Mouse (Mus musculus): ENCODE data around the gene Aldh18a1.

DNA sequence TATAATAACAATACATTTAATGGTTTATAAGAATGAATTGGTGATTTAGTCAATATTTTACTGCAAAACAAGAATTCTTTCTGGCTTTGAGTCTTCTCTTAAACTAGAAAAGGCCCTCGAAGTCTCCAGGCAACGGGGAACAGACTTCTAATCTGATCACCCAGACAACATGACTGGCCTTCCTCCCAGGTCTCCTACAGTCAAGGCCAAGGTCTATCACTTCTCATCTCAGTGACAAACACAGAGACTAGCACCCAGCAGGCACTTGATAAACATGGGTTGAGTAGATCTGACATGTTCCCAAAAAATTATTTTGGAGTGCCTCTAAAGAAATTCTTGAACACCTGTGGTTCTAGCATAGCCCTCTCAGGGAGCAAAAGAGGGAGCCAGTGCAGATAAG, 57.9 kb downstream of the Aldh18a1 start:
- TF ChIP-seq CTCF (IDR thresholded peaks at IDR 0.05; ENCODE audit: borderline replicate concordance, control insufficient read depth, extremely low read depth, insufficient read depth, low read length, poor library complexity) (no peak), POLR2A (IDR thresholded peaks at IDR 0.05; ENCODE audit: control insufficient read depth, extremely low read depth, insufficient read depth, low read length, poor library complexity) (no peak)

All from thymus, adult 2 months (tissue).